Mouse (Mus musculus) splenic B cell, adult 2 months (primary cell): ENCODE results near the gene Bicc1.

Experiments used
- DNase-seq: peaks from one replicate; pipeline ENCODE4 v3.0.0-alpha.2; 2011; ENCODE audit warnings: low read depth, low spot score
- H3K27me3 ChIP-seq: 2 replicates; pipeline ENCODE4 v1.6.1; 2012; ENCODE audit warnings: mild to moderate bottlenecking, low read length, moderate library complexity, mixed read lengths; ENCODE audit not compliant: control insufficient read depth, poor library complexity, insufficient read depth, severe bottlenecking
- H3K36me3 ChIP-seq: 2 replicates; pipeline ENCODE4 v1.6.1; 2012; ENCODE audit warnings: mild to moderate bottlenecking, low read length, moderate library complexity, mixed read lengths; ENCODE audit not compliant: control insufficient read depth, poor library complexity, insufficient read depth, severe bottlenecking

Bicc1 gene

DNA sequence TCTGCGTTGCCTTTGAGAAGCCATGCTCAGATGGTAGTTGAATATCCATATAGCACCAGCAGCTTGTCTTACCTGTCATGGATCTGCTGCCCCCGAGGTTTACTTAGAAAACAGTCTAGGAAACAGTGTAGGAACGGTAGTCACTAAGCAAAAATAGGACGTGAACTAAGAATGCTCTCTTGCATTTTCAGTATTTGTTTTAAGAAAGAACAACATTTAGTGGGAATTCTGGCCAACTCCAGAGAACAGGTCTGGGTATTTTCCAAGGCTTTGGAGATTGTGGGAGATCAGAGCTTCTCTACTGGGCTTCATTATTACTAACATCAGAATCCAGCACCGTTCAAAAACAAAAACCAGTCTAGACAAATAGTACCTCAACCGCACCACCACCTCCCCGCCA is 17.7 kb upstream of the Bicc1 start:
- no peaks in the 10 kb centered on the region for H3K36me3 ChIP-seq
- no peaks in the 10 kb centered on the region for H3K27me3 ChIP-seq
- DNase-seq, result no peak

DNA sequence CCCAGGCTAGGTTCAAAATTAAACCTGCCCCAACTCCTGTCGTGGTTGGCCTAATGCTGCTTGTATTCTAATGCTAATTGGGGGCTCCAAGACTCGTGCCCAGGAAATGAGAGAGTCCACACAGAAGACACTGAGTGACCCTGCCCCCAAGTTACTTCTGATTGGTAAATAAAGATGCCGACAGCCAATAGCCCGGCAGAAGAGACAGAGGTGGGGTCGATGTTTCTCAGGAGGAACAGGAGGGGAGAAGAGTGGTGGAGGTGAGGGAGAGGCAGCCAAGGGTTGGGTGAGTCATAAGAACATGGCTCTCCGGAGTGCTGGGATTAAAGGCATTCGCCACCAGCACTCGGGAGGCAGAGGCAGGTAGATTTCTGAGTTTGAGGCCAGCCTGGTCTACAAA is 16.8 kb upstream of the Bicc1 start:
- no peaks in the 10 kb centered on the region for H3K36me3 ChIP-seq
- no peak for DNase-seq
- no peaks in the 10 kb centered on the region for H3K27me3 ChIP-seq

DNA sequence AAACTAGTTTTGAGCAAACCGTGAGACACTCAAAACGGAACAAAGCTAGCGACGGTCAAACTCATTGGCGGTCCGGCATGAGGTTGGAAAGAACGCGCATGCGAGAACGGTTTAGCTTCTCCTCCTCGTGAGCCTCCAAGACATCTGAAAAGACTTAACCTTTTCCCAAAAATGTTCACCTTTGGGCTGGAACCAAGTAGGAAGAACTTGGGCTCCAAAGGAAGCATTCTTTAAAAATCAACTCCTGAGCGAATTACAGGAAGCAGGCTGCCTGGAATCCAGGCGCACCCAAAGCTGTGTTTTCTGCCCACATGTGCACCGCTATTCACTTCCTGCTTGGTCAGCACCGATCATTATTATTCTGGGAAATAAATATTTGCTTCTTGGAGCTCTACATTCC is 15.8 kb upstream of the Bicc1 start:
- no peaks in the 10 kb centered on the region for H3K36me3 ChIP-seq
- no peak for DNase-seq
- no peaks in the 10 kb centered on the region for H3K27me3 ChIP-seq

DNA sequence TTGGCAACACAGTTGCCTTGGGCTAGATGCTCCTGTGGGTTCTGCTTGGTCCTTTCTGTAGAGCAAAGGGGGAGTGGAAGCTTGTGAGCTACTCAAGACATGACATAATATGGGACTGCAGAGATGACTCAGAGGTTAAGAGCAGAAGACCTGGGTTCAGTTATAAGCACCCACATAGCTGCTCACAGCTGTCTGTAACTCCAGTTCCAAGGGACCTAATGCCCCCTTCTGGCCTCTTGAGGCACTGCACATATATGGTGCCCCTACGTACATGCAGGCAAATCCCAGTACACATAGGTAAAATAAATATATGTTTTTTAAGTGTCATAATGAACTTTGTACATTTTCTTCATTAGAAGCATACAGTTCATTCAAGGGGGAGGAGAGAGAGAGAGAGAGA is 11.9 kb upstream of the Bicc1 start:
- Histone ChIP-seq H3K27me3 (no peaks in the 10 kb centered on the region), H3K36me3 (no peaks in the 10 kb centered on the region)
- no peak for DNase-seq

DNA sequence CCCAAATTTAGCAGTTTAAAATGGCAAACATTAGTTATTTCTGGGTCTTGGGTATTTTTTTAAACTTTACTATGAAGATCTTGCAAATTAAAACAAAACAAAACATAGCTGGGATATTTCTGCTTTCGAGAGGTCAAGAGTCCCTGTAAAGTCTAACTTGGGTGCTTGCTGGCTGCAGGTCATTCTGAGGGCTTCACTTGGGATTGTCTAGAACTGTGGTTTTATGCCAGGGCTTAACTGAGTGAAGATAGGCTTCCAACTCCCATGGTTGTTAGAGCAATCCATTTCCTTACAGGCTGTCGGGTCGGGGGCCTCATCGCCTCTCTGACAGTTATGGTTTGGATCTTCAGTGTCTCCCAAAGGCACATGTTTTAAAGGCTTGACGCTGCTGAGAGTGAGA is 11.3 kb upstream of the Bicc1 start:
- no peaks in the 10 kb centered on the region for H3K36me3 ChIP-seq
- DNase-seq, result no peak

DNA sequence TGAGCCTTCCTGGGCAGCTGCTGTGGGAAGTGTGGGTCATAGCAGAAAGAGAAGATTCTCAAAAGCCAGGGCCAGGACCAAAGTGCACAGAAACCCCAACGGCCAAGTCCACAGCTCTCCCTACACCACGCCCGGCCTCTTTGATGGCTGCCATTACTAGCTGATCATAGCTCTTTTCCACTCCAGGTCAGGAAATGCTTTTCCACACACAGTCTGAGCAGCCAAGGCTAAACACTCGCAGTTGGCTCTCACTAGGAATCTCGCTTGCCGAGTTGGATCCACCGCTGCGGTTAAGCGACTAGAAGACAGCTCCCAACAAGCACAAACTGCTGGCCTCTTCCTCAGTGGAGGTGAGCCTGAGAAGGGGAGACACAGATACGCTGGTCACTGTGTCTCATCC is 10.3 kb upstream of the Bicc1 start:
- Histone ChIP-seq H3K36me3 (no peaks in the 10 kb centered on the region), H3K27me3 (no peaks in the 10 kb centered on the region)
- DNase-seq, result no peak

More for the DNA sequence above, 11.3 kb upstream of the Bicc1 start:
- no peaks in the 10 kb centered on the region for H3K27me3 ChIP-seq

DNA sequence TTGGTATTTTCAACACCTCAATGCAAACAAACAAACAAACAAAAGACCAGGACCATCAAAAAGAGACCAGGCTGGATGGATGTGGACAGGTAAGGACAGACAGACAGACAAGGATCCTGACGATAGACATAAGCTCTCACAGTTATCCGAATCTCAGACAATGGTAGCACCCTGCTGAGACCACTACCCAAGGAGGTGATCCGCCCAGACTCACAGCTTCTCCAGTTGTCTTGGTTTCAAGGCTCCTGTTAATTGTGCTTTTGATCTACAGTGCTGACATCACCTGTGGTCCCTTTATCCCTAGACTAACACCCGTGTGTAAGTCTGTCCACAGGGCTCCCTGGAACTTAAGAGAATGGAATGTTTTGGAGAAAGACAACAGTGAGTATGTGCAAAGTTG is 9.7 kb upstream of the Bicc1 start:
- no peak for DNase-seq
- H3K36me3 ChIP-seq, result no peaks in the 10 kb centered on the region
- H3K27me3 ChIP-seq, result no peaks in the 10 kb centered on the region

DNA sequence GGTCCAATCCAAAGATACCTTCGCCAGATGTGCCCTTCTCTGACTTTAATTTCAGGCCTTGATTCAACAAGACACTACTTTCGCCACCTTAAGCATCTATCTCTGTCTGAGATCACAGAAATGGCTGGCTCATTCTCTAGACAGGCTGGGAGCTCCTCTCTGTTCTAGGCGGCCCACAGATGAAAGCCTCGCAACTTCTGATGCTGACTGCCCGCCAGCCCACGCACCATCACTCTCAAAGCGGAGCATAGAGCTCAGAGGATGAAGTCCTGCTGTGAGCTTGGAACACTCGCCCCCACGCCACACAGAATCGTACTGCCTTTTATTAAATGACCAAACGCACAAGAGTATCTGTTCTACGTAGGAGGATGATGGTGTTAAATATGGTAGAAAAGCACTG is 949 bp upstream of the Bicc1 start:
- DNase-seq, result no peak
- no peaks in the 10 kb centered on the region for H3K27me3 ChIP-seq
- H3K36me3 ChIP-seq, result no peaks in the 10 kb centered on the region

DNA sequence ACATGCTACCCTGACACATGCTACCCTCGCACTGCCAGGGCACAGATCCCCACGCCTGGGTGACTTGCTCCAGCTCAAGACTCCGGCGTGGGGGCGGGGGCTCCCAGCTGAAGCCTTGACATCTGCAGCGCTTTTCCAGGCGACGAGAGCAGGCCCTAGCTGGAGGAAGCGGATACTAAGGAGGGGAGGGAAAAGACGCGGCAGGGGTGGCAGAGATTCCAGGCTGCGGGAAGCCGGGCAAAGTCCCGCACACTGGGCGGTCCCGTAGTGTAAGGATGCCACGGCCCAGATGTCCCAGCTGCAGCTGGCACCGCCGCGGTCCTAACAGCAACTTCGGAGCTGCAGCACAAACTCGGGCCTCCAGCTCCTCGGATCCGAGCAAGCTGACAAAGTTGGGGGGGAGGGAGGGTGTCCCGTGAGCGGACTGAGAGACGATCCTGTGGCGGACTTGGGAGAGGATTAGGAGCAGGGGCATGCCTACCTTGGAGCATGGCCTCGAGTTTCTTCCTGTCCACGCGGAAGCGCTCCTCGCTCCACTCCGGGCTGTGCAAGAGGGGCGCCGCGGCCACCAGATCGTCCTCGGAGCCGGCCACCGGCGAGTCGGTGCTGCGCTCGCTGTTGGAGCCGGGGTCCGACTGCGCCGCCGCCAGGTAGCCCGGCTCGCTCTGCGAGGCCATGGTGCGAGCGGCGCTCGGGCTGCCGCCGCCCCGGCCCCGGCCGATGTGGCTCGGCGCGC is 392 bp downstream of the Bicc1 start:
- DNase-seq, result no peak
- Histone ChIP-seq H3K27me3 (no peaks in the 10 kb centered on the region), H3K36me3 (no peaks in the 10 kb centered on the region)

DNA sequence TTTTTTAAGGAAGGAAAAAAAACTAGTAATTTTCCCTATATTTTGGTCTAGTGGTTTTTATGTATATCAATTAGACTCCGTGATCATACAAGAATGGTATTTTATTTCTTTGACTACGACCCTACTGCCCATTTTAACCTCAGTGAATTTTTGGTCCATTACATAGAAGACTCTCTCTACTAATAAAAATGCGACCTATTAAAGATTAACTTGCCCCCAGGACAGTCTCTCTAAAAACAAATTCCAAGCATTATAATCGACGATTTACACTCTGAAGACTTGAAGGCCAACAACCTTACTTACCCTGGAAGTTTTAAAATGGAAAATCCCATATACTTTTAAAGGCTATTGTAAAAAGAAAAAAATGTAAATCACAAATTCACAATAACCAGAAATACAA is 2.9 kb downstream of the Bicc1 start:
- no peak for DNase-seq
- H3K27me3 ChIP-seq, result no peaks in the 10 kb centered on the region
- H3K36me3 ChIP-seq, result no peaks in the 10 kb centered on the region

DNA sequence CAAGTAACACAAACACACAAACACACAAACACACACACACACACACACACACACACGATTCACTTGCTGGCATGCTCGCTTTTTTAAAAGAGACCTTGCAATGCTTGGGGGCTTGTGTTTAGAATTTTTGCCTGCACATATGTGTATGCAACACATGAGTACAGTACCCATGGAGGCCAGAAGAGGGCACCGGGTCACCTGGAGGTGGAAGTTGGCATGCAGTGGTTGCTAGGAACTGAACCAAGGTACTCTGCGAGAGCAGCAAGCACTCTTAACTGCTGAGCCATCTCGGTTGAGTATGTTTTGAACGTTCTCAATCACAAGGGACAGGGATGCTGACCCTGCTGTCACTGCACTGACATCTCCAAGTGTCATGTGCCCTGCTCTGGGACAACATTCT is 5.9 kb downstream of the Bicc1 start:
- DNase-seq, result no peak
- H3K27me3 ChIP-seq, result no peaks in the 10 kb centered on the region
- no peaks in the 10 kb centered on the region for H3K36me3 ChIP-seq

DNA sequence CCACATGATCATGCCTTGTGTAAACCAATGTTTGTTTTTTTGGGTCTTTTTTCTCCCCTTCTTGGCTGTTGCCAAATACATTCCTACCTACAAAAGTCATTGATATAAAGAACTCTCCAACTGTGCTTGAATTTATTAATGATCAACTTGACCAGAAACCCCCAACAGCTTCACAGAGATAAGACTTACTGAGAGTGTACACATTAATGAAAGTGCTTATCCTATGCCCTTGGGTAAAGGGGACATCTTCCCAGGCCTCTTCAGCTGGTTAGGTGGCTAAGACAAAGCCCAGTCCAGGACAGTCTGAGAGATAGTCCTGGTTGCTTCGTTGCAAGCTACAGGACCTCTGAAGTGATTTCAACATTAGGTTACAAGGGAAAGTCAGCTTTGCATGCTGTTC is 6.4 kb downstream of the Bicc1 start:
- H3K27me3 ChIP-seq, result no peaks in the 10 kb centered on the region
- DNase-seq, result no peak
- no peaks in the 10 kb centered on the region for H3K36me3 ChIP-seq

DNA sequence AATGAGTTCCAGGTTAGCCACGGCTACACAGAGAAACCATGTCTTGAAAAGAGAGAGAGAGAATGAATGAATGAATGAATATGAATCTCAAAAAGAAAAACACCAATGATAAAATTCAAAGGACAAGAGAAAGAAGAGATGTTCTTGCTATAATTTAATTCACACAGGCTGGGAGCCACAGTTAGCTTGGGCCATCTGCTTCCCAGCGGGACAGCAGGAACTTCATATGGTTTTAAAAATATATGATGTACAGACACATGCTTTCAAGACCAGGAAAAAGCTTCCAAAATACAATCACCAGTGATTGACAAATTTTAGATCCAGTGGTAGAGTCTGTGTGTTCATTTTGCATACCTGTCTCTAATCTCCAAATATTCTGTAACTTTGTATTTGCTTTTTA is 9.0 kb downstream of the Bicc1 start:
- Histone ChIP-seq H3K36me3 (no peaks in the 10 kb centered on the region), H3K27me3 (no peaks in the 10 kb centered on the region)
- no peak for DNase-seq

DNA sequence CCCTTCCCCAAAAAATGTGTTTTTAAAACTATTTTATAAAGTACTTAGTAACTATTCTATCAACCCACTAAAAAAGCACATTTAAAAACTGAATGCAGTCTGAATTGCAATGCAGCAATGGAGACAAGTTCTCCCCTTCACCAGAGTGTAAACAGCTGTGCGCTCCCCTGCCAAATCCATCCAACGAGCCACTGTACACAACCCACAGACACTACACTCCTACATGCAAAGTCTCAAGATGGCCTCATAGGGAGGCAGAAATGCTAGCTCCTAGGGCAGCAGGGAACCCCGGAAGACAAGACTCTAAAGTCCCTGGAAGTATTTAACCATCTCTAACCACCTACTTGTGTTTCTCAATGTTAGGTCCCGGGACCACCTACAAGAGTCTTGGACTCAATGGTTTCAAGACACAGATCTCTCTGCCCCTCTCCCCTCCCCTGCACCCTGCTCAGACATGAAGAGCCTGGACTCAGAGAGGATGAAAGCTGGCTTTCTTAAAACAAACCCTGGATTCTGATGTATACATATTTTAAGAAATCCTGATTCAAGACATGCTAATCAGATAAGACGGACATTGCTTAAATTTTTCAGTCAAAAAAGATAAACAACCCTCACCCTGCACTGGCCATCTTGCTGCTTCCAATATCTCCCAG is 10.4 kb downstream of the Bicc1 start:
- Histone ChIP-seq H3K36me3 (no peaks in the 10 kb centered on the region), H3K27me3 (no peaks in the 10 kb centered on the region)
- DNase-seq, result no peak

DNA sequence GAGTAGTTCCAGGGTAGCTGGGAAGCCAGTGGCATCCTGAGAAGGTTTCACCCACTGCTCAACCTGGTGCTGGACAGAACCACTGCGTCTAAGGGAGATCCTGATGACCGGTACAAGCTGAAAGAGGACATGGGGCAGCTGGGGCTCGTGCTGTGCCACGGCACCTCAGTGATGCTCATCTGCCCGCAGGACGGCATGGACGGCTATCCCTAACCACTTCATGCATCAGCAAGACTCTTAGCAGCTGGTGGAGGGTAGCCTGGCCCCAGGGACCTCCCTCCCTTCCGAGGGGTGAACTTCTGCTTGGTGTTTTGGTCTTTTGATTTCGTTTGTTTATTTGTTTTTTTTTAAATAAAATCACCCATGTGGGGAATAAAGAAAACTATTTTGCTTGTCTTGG is 11.3 kb downstream of the Bicc1 start:
- no peaks in the 10 kb centered on the region for H3K36me3 ChIP-seq
- no peaks in the 10 kb centered on the region for H3K27me3 ChIP-seq
- no peak for DNase-seq
